Mouse (Mus musculus) urinary bladder, postnatal 4 days (tissue): ENCODE results near the gene Smoc1.
A peak's percentile ranks its signal among the peaks of the same experiment; 100 is the strongest.

ENCODE experiments used
- DNase-seq, 2 experiments: peaks; one replicate each; pipeline ENCODE4 v3.0.0; 2021 to 2022; ENCODE audit warnings: low spot score in 2 of 2

Gene Smoc1

DNA sequence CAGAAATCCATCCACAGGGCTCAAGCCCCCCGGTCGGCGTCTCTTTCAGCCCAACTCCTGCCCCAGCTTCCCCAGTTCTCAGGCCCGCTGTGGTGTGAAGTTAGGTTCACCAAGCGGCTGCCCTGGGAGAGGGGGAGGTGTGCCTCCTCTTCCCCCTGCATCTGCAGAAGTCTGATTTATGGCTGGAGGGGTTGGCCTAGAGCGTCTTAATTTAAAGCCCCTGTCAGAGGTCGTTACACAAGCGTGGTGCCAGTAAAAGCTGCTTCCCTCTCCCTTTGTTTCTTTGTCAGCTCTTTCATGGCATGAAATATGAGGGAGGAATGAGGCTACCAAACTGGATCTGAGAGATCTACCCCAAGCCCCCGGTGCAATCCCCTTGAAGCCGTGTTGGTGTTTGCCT, 139.5 kb downstream of the Smoc1 start:
- DNase-seq, result no peak

DNA sequence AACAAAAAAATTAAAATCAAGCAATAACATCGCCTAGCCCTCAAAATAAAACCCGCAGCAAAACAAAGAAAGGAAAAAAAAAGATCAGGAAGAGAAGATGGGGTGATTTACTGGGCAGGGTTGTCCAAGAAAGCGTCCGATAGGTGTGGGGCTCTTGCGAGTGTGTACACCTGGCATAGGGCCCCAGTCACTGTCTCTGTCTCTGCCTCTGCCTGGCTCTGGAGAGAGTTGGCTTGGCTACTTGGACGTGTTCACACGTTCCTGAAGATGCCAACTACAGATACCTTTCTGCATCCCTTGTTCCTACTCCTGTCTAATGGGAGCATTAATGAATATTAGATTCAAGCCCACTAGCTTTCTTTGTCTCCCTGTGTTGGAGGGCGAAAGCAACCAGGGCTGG, 140.0 kb downstream of the Smoc1 start:
- DNase-seq, result no peak

DNA sequence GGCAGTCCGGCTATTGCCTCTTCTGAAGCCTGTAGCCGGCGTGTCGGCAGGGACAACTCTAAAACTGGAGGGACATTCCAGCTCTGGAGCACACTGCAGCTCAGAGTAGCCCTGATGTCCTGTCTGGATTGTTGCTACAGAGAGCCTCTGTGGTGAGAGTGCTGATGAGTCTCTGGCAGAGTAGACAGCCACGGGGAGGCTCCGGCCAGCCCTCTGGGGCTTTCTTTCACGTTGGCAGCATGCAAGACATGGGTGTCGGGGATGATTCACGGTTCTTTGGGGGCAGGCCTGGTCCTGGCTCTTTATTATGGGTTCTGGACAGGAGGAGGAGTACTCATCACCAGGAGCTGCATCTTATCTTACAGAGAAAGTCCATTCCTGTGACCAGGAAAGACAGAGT, 140.5 kb downstream of the Smoc1 start:
- no peak for DNase-seq

DNA sequence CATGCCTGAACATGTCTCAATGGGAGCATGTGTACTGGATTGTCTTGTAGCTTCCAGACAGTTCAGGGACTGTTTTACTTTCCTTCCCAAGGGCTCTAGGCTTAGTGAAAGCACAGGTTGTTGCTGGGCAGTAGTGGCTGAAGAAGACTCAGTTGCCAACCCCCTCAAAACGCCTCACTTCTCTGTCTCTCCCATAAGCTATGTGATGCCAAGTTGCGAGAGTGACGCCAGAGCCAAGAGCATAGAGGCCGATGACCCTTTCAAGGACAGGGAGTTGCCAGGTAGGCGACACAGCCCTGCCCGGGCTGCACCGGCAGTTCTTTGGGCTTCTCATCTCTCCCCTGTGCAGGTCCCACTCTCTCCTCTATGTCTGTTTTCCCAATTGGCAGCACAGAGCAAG, 141.4 kb downstream of the Smoc1 start:
- DNase-seq, result no peak

DNA sequence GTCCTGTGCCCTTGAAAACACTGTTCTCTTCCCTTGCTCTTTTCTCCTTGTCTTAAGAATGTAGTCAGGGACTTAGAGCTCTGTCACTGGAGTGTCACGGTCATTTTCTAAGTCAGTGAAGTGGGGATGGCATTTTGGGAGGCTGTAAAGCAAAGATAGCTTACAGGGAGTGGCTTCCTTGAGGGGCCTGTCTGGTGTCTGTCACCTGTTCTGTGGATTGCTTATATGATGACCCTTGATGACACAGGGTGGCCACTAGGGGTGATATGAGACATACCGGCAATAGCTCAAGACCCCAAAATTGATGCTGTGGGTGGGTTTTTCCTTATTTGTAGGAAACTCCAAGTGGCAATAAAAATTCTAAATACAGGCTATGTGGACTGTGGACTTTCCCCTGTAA, 141.9 kb downstream of the Smoc1 start:
- no peak for DNase-seq

DNA sequence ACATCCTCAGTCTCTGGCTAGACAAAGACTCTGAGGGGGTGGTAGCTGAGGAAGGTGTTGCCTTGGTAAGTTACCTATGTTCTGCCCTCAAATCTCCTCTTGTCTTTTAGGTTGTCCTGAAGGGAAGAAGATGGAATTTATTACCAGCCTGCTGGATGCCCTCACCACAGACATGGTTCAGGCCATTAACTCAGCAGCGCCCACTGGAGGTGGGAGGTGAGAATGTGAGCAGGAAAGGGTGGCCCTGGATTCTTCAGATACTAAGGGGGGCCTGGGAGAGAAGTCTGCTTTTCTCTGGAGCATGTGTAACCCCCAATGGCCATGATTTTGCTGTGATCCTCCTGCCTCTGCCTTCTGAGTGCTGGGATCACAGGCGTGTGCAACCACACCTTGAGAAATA, 143.5 kb downstream of the Smoc1 start:
- no peak for DNase-seq

DNA sequence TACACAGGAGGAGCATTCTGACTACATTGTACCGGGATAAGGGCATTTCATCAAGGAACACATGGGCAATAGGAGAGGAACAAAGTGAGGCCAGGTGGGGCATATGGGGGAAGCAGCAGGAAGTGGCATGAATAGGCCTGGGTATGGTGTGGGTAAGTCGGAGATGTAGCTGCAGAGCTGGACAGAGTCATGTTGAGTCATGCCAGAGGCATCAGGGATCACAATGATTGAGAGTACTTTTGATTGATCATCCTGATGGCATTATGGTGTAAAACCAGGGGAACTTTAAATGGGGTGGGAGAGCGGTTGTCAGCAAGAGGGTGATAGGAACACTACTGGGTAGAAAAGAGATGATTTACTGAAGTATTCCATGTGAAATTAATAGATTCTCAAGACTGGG, 146.4 kb downstream of the Smoc1 start:
- DNase-seq, result no peak

DNA sequence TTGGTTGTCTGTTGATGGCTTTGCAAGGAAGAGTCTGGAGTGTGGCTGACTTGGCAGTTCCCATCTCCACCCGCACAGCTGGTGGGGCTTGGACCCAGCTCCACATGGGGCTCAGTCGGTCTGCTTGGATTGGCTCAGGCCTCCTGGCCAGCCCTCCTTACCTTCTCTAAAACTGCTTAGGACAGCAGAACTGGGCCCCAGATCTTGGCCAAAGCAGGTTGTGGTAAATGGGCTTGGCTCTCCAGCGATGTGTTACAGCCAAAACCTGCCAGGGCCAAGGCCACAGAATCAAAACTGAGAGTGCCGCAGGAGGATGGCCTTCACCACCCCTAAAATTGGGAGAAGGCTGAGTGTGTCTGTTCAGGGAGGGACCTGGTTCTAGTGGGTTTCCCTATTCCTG, 147.3 kb downstream of the Smoc1 start:
- DNase-seq, result no peak

DNA sequence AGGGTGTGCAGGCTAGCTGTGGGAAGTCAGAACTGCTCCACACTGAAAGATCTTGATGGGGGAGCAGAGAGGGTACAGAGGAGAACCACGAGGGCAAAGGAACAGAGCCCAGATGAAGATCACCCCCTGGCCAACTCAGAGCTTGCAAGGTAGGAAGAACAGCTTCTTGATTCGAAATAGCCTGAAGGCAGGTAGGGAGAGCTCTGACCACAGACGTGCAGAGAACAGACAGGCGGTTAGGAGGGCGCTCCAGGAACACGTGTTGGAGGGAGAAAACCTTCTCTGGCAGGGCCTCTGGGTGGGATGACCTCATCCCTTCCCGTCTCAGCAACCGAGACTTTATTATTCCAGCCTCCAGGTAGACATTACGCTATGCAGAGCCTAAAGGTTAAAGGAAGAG, 148.6 kb downstream of the Smoc1 start:
- no peak for DNase-seq

DNA sequence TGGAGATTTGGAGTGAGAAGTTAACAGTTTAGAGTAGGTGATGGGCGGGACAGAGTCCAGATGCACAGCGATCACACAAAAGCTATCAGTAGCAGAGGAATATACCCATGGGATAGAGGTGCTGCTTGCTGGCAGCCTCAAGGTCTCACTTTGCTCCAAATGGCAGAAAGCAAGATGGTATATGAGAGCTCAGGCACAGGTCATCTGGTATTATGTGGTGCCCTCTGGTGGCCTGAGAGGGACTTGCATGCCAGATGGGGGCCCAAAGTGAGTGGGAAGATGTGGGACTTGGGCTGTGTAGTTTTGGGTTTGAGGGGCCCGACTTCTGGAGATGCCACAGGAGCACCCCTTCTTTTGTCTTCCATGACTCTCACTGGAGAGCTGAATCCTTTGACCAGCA, 155.5 kb downstream of the Smoc1 start:
- DNase-seq, result peak in 1 of 2 experiments; percentile 37

DNA sequence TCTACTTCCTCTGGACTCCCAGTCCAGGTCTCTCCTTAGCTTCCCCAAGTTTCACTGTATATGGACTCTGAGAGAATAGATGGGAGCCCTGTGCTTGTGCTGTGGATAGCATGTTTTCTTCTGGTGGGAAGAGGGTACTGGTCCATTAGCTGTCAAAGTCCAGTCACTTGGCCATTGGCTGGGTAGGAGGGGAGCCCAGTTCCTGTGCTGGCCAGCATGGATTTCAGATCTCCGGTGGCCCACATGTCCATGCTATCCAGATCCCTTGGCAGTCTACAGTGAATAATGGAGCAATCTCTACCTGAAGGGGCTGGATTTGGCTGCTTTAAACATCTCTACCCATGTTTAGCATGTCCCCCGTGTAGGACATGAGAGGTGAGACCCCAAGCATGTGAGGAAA, 158.4 kb downstream of the Smoc1 start:
- no peak for DNase-seq

DNA sequence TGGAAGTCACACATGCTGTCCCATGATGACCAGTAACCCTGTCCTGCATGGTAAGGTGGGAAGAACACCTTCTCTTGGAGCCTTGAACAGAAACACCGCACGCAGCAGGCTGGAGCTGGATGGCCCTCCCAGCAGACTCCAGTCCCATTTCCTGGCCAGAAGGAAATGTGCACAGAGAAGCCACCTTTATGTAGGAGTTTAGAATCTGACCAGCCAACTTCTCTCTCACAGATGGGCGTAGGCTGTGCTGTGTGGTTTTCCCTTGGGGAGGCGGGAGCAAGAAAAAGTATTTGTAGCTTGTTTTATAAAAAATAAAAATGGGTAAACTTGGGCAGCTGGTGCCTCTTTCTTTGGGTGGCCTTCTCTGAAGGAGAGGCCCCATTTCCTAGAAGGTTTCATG, 159.5 kb downstream of the Smoc1 start:
- DNase-seq, result no peak

DNA sequence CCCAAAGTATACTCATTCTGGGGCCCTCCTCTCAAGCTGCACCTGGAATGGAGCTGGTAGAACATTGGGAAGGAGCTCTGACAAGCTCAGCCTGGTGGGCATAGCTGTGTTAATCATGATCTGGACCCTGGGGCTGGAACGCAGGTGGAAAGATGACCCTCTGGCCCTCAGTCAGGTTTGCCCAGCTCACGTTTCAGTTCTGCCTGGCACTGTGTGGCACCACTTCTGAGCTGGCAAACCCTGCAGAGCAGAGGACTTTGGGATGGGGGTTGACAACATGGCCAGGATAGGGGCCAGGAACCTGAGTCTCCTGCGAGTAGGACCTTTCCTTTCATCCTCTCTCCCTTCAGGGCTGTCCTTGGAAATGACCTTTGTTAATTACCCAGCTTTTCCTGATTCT, 160.1 kb downstream of the Smoc1 start:
- DNase-seq, result no peak

DNA sequence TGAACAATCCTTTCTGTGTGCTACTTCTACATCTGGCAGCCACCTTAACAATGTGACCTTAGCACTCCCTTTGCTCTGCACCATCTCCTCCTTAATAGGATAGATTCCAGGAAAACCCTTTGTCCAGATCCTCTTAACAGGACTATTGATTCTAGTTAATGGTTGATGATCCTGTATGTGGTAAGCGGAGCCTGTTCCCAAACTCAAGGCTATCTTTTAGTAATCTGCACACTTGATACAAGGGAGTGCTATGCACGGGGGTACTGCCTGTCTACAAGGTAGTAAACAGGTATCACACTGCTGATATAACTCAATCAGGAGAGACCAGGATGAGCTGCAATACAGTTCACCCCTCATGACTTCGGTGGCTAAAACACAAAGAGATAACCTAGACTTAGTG, 161.8 kb downstream of the Smoc1 start:
- no peak for DNase-seq

DNA sequence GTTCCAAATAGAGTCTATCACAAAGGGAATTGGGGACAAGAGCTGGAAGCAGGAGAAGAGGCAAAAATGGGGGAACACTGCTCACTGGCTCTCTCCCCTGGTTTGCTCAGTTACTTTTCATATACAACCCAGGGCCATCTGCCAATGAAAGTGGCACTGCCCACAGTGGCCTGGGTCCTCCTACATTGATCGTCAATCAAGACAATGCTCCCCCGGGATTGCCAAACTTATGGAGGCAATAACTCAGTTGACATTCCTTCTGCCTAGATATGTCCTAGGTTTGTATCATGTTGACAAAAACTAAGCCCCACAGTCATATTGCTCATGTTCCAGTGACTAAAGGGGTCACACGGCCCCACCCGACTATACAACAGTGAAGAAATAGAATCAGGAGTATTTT, 162.4 kb downstream of the Smoc1 start:
- no peak for DNase-seq

DNA sequence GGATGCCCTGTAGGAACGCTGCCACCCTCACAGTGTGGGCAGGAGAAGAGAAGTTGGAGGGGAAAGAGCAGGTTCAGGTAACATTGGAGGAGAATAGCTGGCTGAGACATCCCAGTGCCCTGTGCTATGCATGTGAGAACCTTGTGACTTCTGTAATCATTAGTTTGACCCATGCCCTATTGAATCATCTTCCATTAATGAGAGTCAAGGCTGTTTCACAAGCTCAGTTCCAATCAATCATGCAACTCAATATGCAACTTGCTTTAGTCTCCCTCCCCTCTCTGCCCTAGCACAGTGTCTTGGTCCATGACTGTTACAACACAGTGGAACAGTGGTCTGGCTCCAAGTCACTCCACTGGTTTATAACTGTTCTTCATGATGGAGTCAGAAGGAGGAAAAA, 163.0 kb downstream of the Smoc1 start:
- no peak for DNase-seq

DNA sequence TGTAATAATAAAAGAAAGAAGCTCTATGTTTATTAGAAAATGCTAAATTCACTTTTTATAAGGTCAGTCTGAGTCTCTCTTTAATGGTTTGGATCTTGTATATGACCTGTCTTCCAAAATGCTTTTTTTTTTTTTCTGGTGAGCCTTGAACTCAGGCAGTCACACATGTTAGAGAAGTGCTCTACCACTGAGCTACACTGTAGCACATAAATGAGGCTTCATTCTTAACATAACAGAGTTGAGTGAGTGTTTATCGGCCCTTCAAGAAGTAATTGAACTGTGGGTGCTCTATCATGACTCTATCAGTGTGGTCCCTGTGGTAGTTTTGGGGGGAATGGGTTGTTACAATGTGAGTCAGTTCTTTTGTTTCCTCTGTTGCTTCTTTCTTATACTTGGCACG, 167.4 kb downstream of the Smoc1 start:
- no peak for DNase-seq

DNA sequence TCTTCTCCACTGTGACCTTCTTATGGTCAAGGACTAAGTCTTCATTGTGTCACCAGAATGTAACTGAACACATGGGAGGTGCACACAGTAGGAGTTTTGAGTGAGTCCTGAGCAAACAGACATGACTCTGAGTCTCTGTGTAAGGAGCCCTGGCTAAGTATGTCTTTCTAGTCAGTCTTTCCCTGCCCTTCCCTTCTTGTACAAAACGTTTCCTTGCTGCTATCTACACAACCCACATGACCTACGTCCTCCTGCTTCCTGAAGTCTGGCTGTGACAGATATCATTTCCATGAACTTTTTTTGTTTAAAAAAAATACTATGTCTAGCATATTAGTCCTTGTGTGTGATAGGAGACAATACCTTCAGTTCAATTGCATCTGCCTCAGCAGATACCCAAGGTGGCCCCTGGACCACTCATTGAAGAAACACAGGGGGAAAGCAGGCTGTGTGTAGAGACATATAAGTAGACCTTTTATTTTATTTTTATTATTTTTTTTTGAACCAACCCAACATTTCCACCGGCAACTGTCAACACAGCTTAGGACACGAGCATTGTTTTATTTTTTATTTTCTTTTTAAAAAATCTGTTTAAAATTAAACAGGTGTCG, 171.0 kb downstream of the Smoc1 start:
- no peak for DNase-seq

DNA sequence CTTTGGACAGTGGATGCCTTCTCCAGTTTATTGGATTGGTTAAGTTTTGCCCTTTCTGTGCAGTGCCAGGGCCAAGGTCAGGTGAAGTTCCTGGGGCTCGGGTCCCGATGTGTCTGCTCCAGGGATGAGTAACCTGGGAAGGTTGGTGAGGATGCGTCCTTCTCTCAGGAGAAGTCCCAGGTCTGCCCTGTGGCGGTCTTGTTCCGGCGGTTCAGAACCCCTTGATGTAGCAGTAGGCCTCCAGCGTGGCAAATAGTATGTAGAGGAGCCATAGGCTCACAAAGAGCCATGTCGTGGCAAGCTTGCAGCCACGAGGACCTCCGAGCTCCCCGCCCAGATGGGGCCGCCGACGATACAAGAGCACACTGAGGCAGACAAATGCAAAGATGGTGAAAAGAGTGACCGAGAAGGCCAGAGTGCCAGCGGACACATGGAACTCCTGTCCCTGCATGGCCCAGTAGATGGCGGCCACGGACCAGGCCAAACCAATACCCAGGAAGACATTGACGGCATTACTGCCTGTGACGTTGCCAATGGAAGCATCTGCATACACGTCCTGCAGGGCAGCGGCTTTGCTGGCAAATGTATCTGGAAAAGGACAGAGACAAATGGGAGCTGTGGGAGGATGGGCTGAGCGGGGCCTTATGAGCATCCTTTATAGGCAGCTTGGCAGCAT, 172.8 kb downstream of the Smoc1 start:
- DNase-seq, result peak; percentile 30 to 65

DNA sequence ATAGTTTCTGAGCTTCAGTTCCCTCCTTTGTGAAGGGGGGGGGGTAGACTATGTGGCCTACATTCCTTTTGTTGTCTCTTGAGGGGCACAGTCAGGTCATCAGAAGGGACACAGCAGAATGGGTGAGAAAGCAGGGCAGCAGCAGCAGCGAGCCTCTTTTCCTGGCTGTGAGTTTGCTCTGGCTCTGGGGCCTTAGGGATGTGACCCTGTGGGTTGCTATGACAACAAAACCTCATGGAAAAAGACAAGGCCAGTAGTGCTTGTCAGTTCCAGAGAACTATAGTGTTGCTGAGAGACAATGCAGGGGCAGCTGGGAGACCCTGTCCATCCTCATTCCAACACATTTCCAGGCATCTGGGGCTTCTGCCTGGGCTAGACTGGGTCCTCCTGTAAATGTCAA, 176.6 kb downstream of the Smoc1 start:
- no peak for DNase-seq

DNA sequence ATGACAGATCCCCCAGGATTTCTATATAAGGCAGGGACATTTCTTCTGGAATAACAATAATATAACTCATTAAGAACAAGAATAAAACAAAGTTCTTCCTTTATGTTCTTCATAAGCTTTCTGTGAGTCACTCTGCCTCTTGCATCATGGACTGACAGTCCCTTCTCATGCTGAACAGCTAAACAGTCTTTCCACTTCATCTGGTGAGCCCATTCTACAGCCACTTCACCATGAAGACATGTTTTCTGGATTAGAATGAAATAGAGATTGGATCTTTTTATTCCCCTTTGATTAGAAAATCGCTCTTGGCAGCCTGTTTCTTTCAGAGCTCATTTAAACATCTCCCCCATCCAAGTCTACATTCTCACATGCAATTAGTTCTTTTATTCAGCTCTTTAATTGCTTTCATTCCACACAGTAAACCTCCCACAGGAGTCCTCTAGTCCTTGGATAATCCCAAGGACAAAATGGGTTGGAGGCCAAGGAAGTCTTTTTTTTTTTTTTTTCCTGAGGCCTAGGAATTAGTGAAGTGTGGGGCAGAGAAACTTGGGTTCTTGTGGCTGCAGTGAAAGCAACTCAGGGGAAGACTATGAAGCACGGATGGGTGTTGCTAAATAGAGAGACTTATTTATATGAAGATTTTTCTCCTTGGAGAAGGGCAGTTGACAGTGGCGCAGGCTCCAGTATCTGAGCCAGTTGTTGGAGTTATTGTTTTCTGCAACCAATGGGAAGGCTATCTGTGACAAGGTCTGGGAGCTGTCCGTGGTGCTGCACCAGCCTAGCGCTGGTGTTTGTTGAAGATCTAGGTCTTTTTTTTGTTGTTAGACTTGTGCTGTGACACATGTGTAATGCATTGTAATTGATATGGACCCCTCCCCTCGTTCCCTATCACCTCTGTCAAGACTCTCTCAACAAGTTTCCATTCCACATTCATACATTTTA, 179.3 kb downstream of the Smoc1 start:
- no peak for DNase-seq

DNA sequence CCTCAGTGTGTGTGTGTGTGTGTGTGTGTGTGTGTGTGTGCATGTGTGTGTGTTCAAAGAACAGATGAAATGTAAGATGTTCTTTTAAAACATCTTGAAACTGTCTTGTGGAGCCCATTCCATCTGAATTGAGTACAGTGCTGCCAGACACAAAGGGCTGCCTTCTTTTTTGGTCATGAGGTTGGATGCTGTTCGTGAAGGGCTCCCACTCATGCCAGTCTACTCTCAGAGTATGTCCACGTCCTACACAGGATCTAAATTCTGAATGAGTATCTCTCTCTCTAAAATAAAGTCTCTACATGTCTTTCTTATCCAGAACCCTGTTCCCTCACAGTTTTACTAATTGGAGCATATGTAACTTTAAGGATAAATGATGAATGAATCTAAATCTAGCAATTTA, 182.0 kb downstream of the Smoc1 start:
- no peak for DNase-seq

DNA sequence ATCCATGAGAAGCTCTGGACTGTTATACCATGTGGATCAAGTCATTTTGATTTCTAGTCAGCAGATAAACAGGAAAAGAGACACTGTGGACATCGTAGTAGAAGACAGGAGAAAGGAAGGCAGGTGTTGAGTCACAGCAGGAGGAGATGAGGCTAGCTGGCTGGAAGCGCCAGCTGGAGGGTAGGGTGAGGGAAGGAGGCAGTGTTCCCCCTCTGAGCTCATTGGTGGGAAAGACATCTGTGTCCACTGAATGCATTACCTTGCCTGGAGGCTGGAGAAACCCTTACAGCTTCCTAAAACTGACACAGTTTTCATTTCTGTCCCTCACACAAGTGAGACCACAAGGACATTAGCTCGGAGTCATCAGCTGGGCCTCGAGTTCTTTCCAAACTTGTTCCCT, 192.7 kb downstream of the Smoc1 start:
- no peak for DNase-seq
